Mouse (Mus musculus): Measurements from ENCODE around the gene Sh3rf3.
A peak's percentile ranks its signal among the peaks of the same experiment; 100 is the strongest.

The Sh3rf3 gene

DNA sequence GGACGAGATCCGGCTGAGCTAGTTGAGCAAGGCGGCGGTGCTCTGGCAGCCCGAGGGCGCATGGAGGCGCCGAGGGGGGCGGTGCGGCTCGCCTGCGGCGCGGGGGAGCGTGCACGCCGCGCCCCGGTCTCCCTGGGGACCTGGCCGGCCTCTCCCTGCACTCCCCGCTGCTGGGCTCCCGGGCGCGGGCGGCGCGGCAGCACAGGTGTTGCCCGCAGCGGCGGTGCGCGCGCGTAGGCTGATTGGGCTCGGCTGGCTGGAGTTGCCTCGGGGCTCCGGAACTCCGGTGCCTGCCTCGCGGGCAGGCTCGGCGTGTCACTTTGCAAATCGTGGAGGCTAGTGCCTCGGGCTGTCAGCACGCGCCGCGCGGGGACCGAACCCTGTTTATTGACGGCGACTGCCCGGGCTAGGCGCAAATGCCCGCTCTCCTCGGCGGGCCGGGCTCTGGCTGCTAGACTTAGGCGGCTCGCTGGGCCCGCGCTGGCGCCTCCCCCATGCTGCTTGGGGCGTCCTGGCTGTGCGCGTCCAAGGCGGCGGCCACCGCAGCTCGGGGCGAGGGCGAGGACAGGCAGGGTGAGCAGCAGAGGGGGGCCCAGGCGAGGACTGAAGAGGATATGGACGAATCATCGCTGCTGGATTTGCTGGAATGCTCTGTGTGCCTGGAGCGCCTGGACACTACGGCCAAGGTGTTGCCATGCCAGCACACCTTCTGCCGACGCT lies at the start of gene Sh3rf3:
Gene Sh3rf3, plus strand, starts transcription at position 279 of the 720 bp plus-strand sequence.
- peak; percentile 13 for DNase-seq

DNA sequence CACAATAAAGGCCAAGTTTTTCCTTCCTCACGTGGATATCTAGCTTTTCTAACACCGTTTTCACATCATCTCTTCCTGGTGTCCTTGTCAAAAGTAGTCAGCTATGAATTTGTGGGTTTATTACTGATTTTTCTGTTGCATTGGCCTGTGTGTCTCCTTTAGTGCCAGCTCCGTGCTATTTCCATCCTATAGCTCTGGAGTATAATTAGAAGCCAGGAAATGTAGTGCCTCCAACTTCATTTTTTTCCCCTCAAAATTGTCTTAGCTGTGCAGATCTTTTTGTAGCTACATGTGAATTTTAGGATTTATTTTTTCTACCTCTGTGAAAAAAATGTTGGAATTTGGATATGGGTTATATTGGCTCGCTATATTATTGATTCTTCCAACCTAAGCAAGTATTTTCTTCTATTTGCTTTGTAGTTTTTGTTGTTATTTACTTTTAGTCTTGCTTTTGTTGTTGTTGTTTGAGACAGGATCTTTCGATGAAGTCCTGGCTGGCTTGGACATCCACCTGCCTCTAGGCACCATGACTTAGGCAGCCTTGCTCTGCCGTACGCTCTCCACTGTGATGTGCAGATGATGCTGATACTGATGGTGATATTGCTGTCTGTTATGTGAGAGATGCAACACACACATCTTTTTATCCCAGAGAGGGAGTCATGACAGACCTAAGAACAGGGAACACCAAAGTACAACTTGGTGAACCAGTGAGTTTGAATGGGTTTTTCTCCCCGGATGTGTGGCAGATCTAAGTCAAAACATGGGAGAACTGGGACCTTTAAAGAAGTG lies 24.5 kb upstream of the Sh3rf3 start:
- no peak for DNase-seq

DNA sequence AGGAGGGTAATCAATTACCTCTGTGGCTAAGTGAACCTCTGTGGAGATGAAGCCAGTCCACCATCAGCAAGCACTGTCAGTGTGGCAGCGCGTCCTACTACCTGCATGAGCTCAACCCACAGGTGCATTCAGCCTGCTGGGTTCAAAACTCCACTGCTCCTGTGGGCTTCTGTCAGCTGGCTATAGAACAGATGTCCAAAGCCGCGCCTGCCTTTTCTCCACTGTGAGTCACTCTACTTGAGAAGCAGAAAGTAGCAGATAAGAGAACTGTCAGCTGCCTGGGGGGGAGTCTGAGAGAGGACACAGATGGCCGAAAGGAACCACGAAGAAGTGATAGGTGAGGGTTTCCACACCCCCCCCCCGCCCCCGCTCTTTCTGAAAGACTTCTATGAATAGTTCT lies 15.6 kb upstream of the Sh3rf3 start:
- DNase-seq = no peak

DNA sequence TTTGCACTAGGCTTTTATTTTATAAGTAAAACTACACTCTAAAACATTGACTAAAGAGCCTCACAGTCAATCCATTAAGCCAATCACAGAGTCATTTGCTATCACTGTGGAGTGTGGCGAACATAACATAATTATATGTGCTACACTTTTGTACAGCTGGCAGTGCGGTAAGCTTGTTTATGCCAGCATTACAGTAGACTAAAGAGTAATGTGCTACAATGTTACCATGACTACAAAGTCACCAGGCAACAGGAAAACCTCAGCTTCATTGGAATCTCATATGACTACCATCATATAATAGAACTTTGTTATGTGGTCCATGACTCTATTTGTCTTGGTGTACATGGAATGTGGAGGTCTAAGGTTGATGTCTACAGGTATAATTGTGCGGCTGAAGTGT lies 15.0 kb upstream of the Sh3rf3 start:
- no peak for DNase-seq

DNA sequence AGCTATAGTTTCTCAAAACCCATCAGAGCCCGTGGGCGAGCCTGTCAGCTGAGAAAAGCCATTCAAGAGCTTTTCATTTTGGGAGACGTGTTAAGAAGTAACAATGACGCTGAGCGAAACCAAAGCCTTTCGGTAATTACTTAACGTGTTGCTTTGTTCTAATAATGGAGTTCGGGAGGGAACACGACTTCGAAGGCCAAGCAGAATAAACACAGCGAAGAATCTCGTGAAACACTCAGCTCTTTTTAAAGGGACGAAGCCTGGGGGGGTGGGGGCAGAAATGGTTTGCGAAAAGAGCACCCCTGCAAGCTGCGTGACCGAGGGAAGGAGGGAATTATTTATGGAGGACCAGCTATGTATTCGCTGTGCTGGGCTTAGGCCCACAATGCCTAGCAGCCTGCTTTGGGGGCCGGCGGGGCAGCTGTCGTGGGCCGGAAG lies 12.1 kb upstream of the Sh3rf3 start:
- DNase-seq = no peak

DNA sequence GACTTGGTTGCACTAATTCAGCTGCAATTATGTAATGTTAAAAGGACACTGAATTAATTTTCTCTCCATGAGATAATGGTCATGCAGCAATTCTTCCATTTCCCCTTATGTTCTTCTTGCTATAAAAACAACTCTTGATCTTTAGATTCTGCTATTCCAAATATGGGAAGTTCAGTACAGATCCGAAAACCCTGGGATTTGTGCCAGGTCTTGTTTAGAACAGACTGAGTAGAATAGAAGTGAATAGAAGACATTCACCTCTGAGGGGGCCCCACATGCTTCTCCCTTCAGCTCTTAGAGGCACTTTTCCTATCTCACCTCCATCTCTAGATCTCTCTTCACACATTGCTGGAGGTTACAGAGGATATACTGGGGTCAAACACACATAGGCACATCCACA lies 10.8 kb upstream of the Sh3rf3 start:
- DNase-seq = no peak

DNA sequence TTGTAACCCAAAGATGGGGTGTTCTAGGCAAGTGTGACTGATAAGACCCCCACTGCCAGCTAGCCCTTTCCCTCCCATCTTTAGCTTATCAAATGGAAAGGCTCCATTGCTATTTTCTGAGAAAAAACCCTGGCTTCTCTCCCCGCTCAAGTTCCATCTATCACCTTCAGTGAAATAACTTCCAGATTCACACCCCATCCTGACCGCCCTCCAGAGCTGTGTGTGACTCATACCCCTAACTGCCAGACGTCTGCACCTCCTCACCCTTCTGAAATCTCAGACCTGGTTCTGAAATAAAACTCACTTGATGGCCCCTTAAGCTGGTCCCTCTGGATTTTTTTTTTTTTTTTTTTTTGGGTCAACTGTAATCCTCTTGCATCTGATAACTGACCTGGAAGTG lies 5.2 kb upstream of the Sh3rf3 start:
- no peak for DNase-seq

DNA sequence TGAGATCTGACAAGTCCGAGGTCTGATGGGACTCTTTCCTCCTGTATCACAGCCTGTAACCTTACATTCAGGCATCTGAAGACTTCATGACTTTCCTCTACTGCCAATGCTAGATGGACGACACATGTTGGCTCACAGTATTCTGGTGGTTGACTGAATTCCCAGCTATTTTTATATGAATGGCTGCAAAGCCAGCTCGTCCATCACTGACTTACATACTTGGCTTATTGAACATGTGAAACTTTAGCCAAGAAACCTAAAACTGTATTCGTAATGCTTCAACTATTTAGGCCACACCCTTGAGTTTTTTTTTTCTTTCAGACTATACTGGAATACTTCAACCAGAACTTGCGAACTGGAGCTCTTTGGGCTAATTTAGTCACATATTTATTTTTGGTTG lies 3.0 kb upstream of the Sh3rf3 start:
- DNase-seq = no peak

DNA sequence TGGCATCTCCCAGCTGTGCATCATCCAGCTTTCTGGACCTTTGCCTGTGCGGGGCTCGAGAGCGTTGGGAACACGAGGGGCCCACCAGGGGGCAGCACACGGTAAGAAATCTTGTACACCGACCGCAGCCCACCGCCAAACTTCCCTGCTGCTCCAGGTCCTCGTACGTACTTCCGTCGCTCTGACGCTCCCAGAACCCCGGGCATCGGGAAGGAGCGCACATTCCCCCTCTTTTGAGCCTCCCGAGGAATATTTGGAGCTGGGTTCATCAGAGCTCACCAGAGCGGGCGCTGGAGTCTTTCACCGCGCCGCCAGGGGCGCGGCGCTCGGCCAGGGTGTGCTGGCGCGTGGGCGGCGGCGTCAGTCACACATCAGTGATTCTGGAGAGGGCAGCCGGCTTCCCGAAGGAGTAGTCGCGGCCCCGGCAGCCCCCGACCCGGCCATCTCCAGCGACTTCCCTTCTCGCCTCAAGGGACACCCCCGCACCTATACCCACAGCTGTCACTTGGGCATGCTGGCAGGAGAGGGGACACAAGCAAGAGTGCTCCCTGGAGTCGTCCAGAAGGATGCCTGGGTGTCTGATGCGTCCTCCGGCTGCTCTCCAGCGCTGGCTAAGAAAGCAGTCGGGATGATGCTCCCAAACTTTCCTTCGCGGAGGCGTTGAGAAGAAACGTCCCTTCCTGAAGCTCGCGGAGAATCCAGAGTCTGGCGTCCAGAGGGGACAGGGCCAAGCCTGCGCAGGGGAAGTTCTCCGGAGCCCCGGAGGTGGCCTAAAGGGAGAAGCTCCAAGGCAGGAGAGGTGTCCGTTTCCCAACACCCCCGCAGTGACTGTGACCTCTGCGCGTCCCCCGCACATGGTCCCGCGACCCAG lies 714 bp upstream of the Sh3rf3 start:
- peak; percentile 89 for DNase-seq

DNA sequence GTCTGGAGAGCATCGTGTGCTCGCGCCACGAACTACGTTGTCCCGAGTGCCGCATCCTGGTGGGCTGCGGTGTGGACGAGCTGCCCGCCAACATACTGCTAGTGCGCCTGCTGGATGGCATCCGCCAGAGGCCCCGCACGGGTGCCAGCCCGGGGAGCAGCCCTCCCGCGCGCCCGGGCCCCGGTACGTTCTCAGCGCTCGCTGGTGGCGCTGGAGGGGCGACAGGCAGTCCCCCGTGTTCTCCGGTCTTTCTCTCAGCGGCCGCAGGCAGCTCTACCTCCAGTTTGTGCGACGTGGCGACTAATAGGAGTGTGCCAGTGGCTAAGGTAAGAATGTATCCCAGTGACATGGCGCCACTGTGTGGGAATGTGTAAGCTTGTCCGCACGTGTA lies 637 bp downstream of the Sh3rf3 start:
- peak; percentile 6 for DNase-seq

DNA sequence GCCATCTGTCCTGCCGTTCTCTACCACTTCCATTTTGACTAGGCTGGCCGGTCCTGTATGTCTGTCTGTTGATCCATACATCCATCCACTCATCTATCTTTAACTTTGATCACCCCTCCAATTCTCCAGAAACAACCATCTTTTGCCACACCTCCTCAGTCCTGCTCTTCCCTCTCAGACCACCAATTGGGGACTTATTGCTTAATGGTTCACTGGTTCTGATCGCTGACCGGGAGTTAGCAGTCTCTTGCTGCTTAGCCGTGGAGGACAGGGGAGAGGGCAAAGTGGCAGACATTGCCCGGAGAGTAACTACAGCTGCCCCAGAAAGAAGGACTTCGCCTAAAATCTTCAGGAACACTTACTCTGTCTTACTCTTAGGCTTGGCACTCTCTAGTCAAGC lies 1.3 kb downstream of the Sh3rf3 start:
- DNase-seq = no peak

DNA sequence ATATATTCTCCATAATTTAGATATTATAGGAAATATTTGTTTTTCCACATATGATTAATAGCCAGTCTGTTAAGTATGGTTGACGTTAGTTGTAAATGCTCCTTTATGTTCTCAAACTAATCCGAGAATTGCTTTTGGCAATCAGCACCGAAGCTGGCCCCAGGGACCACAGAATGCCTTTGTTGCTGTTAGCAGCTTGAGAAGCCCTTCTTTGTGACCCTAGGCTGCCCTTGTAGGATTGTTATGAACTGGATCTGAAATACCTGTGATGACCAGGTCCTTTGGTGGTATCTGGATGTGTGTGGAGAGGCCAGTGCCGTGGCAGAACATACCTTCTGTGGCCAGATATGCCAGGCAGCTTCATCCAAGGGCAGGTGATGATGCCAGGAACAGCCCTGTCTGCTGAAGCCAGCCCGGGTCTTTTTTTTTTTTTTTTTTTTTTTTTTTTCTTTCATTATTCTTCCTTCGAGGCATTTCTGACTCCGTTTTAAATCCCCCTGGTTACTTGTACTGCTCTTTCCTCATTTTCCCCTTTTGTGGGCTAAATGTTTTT lies 10.9 kb downstream of the Sh3rf3 start:
- no peak for DNase-seq

DNA sequence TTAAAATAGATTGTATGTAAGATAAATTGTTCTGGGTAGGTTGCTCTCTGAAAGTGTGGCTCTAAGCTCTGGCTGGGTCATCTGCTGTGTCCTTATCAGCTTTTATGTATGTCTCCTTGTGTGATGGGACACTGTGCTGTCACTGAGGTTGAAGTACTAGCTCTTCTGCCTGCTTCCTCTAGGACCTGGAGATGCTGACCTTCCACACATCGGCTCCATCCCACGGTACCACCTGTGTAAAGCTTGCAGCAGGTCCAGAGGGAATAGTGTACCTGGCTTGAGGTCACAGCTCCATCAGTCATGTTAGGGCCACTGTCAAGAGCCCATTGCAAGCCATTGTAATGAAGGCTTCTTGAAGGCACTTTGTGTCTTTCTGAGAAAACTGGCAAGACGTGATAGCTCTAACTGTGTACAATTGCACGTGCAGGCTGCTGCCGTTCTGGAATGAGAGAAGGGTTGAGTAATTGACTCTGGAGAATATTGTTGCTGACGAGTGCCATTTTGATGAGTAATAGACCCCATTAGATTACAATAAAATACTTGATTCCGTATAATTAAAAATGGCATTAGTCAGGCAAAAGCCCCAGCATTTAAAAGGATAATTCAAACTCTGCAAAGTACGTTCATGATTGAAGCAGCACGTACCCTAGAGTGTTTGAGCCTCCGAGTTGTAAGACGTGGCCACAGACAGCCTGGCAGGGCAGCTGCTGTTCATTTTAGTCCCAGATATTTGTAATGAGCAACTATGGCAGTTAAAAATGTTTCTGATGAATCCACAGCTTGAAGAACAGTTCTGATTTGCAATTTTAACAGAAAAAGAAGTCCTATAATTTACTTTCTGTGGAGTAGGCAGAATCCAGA lies 16.3 kb downstream of the Sh3rf3 start:
- DNase-seq = no peak

DNA sequence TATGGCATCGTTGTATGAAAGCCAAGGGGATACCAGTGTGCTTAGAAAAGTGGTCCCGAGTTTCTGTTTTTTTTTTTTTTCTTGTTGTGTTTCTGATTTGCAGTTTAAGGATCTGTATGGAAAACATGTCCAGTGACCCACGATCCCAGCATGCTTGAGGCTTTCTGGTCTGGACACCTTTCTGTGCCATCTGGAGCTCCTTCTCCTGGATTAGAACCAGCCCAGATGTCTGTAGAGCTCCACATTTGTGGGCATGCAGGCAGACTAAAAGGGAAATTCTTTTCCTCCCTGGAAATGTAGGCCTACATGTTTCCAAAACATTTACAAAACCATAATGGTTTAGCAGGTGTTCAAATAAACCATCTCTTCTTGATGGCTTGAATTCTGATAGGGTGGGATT lies 20.0 kb downstream of the Sh3rf3 start:
- DNase-seq = no peak

DNA sequence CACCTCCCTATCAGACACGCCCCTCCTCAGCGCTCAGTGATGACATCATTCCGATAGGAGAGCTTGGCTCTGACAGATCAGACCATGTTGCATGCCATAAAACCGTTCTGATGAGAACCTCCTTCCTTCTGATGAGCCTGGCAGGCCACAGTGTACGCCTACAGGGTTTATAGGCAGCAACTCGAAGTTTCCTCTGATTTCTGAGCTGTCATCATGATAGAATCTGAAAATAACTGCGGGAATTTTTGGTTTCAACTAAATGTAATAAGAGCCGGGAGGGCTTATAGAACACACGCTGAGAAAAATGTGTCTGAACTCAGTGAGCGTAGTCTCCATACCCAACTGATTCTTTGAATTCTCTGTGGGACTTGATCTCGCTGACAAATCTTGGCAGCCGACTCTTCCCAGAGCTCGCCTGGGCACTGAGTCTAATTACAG lies 20.6 kb downstream of the Sh3rf3 start:
- no peak for DNase-seq

DNA sequence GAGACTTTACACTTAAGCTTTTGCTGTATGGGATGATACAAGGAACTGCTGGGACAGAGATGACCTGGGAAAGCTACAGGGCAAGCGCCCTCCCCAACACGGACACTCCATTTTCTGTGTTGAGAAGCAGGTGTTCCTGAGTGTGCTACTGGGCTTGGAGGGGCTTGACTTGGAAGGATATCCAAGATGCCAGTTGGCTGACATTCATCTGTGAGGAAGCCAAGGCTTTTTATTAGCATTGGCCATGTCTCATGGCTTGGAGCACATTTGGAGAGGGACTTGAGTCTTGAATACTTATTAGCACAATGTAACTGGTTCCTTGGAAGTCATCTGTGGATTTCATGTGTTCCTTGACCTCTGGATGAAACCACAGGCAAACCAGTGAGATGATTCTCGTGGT lies 23.2 kb downstream of the Sh3rf3 start:
- peak; percentile 47 for DNase-seq

DNA sequence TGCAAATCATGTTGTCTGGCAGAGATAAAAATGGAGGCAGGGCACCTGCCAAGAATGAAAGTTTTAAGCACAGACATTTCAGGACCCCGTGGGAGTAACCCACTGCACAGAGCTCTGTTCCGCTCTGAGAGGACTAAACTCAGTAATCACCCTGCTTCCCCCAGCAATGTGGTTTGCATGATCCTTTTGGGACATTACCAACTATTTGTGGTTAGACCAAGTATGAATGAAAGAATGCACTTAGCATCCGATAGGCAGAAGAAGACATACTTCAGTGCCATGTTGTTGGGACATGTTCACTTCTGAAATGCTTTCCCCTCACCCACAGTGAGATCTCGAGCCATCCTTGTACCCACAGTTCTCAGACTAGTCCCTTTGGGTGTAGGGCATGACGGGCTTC lies 24.3 kb downstream of the Sh3rf3 start:
- DNase-seq = no peak

DNA sequence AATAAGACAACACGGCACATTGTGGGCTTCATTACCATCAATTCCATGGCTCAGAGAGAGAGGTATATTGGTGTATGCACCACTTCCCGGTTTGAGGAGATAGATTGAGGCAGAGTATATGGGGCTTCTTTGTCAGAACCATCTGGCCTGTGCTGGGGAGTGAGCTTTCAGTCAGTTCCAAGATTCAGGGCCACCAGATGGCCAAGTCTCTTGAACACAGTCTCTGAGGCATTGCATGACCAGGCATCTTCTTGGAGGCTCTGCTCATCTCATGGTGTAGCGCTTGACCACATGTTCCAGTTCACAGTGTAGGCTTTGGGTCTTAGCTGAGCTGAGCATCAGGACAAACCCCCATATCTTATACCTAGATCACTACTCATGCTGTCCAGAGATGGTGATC lies 28.8 kb downstream of the Sh3rf3 start:
- DNase-seq = no peak

DNA sequence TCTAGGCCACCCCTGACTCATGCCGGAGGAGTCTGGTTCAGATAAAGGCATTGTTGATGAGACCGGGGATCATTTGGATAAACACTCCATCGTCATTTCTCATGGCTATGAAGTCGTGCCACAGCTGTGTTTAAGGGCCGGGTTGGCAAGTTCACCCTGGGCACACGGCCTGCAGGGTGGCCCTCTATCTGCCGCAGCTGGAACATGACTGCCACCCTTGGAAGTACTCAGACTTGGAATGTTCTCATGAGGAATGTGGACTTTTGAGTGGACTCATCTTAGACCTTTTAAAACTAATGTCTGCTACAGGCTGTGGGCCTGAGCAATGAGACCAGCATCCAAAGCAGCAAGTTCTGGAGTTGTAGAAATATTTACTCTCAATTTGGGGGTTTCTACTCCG lies 29.9 kb downstream of the Sh3rf3 start:
- peak; percentile 15 for DNase-seq

DNA sequence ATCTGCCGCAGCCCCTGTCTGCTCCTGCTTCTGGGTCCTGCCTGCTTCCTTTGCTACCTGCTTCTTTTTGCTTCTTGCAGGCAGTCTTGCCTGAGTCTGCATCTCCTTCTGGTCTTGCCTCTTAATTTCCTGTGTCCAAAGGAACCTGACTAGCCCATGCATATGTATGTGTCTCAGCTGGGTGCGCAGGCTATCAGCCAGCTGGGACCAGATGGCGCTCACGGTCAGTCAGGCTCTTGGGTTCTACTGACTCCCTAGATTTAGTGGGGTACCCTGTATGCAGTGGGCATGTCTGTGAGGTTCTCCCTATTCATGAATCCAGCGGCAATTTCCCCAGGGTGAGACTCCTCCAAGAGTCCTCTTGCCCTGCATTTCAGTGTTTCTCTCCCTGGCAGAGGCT lies 35.0 kb downstream of the Sh3rf3 start:
- DNase-seq = no peak

DNA sequence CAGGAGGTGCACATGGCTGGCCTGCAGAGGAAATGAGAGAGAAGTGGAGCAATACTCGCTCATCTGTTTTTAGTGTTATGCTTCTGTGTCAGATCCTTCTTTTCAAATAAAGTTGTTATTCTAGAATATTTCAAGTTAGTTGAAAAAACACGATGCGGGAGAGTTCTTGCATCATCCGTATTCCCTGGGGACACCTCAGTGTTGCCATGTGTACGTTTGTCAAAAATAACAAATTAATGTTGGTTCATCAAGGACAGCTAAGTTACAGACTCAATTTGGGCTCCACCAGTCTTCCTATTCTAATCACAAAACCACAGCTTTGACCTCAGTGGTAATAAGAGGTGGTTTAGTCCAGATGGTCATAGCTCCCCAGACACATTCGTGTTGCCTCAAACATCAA lies 35.4 kb downstream of the Sh3rf3 start:
- no peak for DNase-seq

DNA sequence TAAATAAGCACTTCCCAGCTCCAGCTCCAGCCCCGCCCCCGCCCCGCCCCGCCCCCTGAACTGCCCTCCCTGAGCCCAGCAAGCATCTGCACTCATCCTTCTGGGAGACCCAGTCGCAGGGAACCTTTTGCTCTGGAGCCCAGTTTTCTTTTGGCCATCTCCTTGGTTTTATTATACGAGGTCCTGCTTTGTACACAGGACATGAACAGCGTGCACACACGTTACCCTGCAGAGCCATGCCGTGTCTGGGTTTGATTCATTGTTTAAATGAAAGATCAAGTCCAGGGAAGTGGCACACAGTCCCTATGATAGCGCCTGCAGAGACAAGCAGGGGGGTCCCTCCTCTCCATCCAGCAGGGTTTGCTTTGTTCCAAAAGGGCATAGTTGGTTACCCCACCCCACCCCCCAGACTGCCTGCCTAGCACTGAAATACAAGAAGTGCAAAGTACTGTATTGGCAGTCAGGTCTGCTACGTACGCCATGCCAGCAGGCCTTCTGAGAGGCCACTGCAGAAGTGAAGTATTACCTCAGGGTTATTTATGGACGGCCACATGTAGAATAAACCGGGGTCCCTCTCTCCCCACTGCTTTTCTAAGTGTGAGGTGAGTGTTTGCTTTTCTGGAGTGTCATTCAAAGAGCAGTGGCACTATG lies 41.5 kb downstream of the Sh3rf3 start:
- DNase-seq = peak; percentile 60

Data from lung, postnatal 36 days (tissue).